Mouse (Mus musculus): ENCODE measurements at regions not wholly inside any gene's neighbourhood (a gene's known extent, or its start where the extent isn't known, plus 50 kb on each side); places are given as distances from the start of the nearest gene placed in this dataset.

DNA sequence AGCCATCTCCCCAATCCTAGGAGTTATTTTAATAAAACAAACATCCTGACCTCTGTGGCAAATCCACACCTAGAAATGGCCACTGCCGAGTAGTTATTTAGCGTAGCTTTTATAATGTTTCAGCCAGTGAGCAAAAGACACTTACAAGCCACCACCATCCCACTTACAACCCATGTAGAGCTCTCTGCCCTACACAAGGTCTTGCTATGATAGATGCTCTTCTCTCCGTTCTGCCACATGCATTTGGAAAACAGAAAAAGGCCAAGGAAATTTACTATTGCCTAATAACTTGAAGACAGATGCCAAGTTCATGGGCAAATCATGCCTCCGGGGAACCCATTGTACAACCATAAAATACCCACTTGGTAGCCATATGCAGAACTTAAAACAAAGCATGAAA is 296.5 kb downstream of the Maf start:
- TF ChIP-seq GABPA (IDR thresholded peaks at IDR 0.05; ENCODE audit: low read depth, low read length), result no peak
- TF ChIP-seq GATA1 (IDR thresholded peaks at IDR 0.05; ENCODE audit: low read depth, low read length), result no peak
- no peak for TF ChIP-seq POLR2A (IDR thresholded peaks at IDR 0.05; ENCODE audit: control insufficient read depth in 1 of 2, insufficient read depth in 1 of 2, low read depth in 1 of 2, low read length in 2 of 2, poor library complexity in 1 of 2)
- TF ChIP-seq TAL1 (IDR thresholded peaks at IDR 0.05; ENCODE audit: low read length), result no peak
- no peak for TF ChIP-seq ETS1 (IDR thresholded peaks at IDR 0.05; ENCODE audit: low read depth, low read length)
- TF ChIP-seq ZMIZ1 (IDR thresholded peaks at IDR 0.05; ENCODE audit: low read depth, low read length), result no peak
- TF ChIP-seq KAT2A (conservative IDR thresholded peaks at IDR 0.05; ENCODE audit: low read depth, low read length), result no peak
- no peak for TF ChIP-seq SMC3 (IDR thresholded peaks at IDR 0.05; ENCODE audit: low read depth, low read length)
- H3K79me2 ChIP-seq (ENCODE audit: control insufficient read depth, insufficient read depth, low read length, poor library complexity), result no peaks in the 10 kb centered on the region
- no peaks in the 10 kb centered on the region; the same call in 1 of the 2 replicates for H3K9me3 ChIP-seq (replicated peaks; ENCODE audit: insufficient read depth, low read length)
- H3K9ac ChIP-seq (ENCODE audit: control insufficient read depth, low read depth, low read length, poor library complexity, severe bottlenecking), result no peak overlapping the region
- no peaks in the 10 kb centered on the region for H3K4me1 ChIP-seq (ENCODE audit: control insufficient read depth in 1 of 2, insufficient read depth in 2 of 2, low read length in 2 of 2)
- no peak overlapping the region for H3K27ac ChIP-seq (ENCODE audit: control insufficient read depth, low read depth, low read length)
- H3K4me3 ChIP-seq (ENCODE audit: control insufficient read depth in 1 of 2, insufficient read depth in 1 of 2, low read depth in 2 of 2, low read length in 2 of 2), result no peak overlapping the region
- H3K27me3 ChIP-seq (ENCODE audit: control insufficient read depth in 1 of 2, insufficient read depth in 2 of 2, low read length in 2 of 2), result no peaks in the 10 kb centered on the region
- H3K36me3 ChIP-seq (ENCODE audit: control insufficient read depth in 1 of 2, insufficient read depth in 2 of 2, low read length in 2 of 2), result no peaks in the 10 kb centered on the region
- no peak for DNase-seq (ENCODE audit: low read depth, low spot score)

DNA sequence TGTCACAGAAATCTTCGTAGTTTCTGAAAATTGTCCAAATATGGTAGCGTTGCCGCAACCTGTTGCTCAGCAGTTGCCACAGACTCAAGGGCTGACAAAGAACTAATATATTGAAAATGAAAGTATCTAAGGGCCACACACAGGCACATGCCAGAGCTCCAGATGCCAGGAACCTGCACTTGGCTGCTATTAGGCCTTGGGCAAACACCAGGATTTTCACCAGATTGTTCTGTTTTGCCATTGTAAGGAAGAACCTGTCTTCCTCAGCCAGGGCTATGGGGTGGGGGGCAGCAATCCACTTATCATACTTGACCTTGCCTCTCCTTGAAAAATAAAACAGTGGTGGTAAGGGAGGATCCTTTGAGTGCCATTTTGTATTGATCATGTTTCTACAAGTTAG is 297.4 kb downstream of the Maf start:
- Histone ChIP-seq H3K27ac (ENCODE audit: control insufficient read depth, low read depth, low read length) (no peak overlapping the region), H3K27me3 (ENCODE audit: control insufficient read depth in 1 of 2, insufficient read depth in 2 of 2, low read length in 2 of 2) (no peaks in the 10 kb centered on the region), H3K9me3 (replicated peaks; ENCODE audit: insufficient read depth, low read length) (no peaks in the 10 kb centered on the region; the same call in 1 of the 2 replicates), H3K4me1 (ENCODE audit: control insufficient read depth in 1 of 2, insufficient read depth in 2 of 2, low read length in 2 of 2) (no peaks in the 10 kb centered on the region), H3K9ac (ENCODE audit: control insufficient read depth, low read depth, low read length, poor library complexity, severe bottlenecking) (no peak overlapping the region), H3K79me2 (ENCODE audit: control insufficient read depth, insufficient read depth, low read length, poor library complexity) (no peaks in the 10 kb centered on the region), H3K4me3 (ENCODE audit: control insufficient read depth in 1 of 2, insufficient read depth in 1 of 2, low read depth in 2 of 2, low read length in 2 of 2) (no peak overlapping the region), H3K36me3 (ENCODE audit: control insufficient read depth in 1 of 2, insufficient read depth in 2 of 2, low read length in 2 of 2) (no peaks in the 10 kb centered on the region)
- no peak for DNase-seq (ENCODE audit: low read depth, low spot score)
- no peak for TF ChIP-seq NELFE (IDR thresholded peaks at IDR 0.05; ENCODE audit: low read depth, low read length)
- TF ChIP-seq MYB (IDR thresholded peaks at IDR 0.05; ENCODE audit: low read depth, low read length), result no peak
- TF ChIP-seq NRF1 (IDR thresholded peaks at IDR 0.05; ENCODE audit: insufficient read depth, low read depth, low read length, poor library complexity, severe bottlenecking), result no peak
- no peak for TF ChIP-seq POLR2AphosphoS5 (IDR thresholded peaks at IDR 0.05; ENCODE audit: borderline replicate concordance, low read depth, low read length)
- no peak for TF ChIP-seq MAX (IDR thresholded peaks at IDR 0.05; ENCODE audit: low read length)
- TF ChIP-seq RAD21 (IDR thresholded peaks at IDR 0.05; ENCODE audit: low read depth, low read length), result no peak

DNA sequence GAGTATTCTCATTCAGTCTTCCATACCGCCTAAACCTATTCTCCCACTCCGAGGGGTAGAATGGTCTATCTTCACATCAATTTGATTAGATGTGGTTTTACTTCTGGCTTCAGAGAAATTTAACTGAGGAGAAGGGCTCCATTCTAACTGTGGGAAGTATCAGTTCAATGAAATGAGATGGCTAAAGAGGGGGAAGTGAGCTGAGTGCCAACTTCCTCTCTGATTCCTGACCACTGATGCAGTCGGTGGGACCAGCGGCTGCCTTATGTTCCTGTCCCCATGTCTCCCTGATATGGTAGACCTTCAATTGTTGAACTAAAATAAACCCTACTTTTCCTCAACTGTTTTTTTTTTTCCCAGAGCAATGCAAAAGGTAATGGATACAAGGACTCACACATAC is 300.1 kb downstream of the Maf start:
- Histone ChIP-seq H3K4me3 (ENCODE audit: control insufficient read depth in 1 of 2, insufficient read depth in 1 of 2, low read depth in 2 of 2, low read length in 2 of 2) (no peak overlapping the region), H3K36me3 (ENCODE audit: control insufficient read depth in 1 of 2, insufficient read depth in 2 of 2, low read length in 2 of 2) (no peaks in the 10 kb centered on the region), H3K9me3 (replicated peaks; ENCODE audit: insufficient read depth, low read length) (no peaks in the 10 kb centered on the region; the same call in 1 of the 2 replicates), H3K27ac (ENCODE audit: control insufficient read depth, low read depth, low read length) (no peak overlapping the region), H3K4me1 (ENCODE audit: control insufficient read depth in 1 of 2, insufficient read depth in 2 of 2, low read length in 2 of 2) (no peaks in the 10 kb centered on the region), H3K79me2 (ENCODE audit: control insufficient read depth, insufficient read depth, low read length, poor library complexity) (no peaks in the 10 kb centered on the region), H3K9ac (ENCODE audit: control insufficient read depth, low read depth, low read length, poor library complexity, severe bottlenecking) (no peak overlapping the region), H3K27me3 (ENCODE audit: control insufficient read depth in 1 of 2, insufficient read depth in 2 of 2, low read length in 2 of 2) (no peaks in the 10 kb centered on the region)
- TF ChIP-seq SMC3 (IDR thresholded peaks at IDR 0.05; ENCODE audit: low read depth, low read length) (no peak), SIN3A (IDR thresholded peaks at IDR 0.05; ENCODE audit: low read length) (no peak), CTCF (IDR thresholded peaks at IDR 0.05 in 2 of 3, conservative IDR thresholded peaks at IDR 0.05 in 1 of 3; ENCODE audit: control insufficient read depth in 1 of 3, insufficient read depth in 1 of 3, low read depth in 2 of 3, low read length in 3 of 3, poor library complexity in 1 of 3, severe bottlenecking in 1 of 3) (no peak), ZC3H11A (IDR thresholded peaks at IDR 0.05; ENCODE audit: low read depth, low read length) (no peak)
- no peak for DNase-seq (ENCODE audit: low read depth, low spot score)

All from MEL (cell line).